Mouse (Mus musculus) 416B (cell line): ENCODE measurements around the gene Hspa5.
"Not testable (repeated sequence)": the region's sequence is repeated elsewhere in the genome, so short reads cannot be mapped to it uniquely, and the experiment has no call there.

Experiments
- DNase-seq: peaks from one replicate; pipeline ENCODE4 v3.0.0; 2011; ENCODE audit warnings: low read depth

The Hspa5 gene

GRCm38 (mm10) chr2:34770951-34771350 lies 819 bp upstream of the Hspa5 start:
- DNase-seq = no peak

- DNase-seq = peak; percentile 69
These were observed 774 bp downstream of the Hspa5 start for GRCm38 (mm10) chr2:34772252-34773235.

GRCm38 (mm10) chr2:34773673-34774072 lies 1.9 kb downstream of the Hspa5 start:
- no peak for DNase-seq

- DNase-seq = no peak
These were observed 2.7 kb downstream of the Hspa5 start for GRCm38 (mm10) chr2:34774493-34774892.

GRCm38 (mm10) chr2:34777237-34777868 lies 5.6 kb downstream of the Hspa5 start:
- DNase-seq = no peak

- DNase-seq = no peak
These were observed 11.6 kb downstream of the Hspa5 start for GRCm38 (mm10) chr2:34783064-34784020.

- DNase-seq = peak; percentile 64
These were observed 12.3 kb downstream of the Hspa5 start for GRCm38 (mm10) chr2:34784085-34784484.

GRCm38 (mm10) chr2:34790282-34790681 lies 18.5 kb downstream of the Hspa5 start:
- DNase-seq = no peak

- not testable (repeated sequence) for DNase-seq
These were observed 20.8 kb downstream of the Hspa5 start for GRCm38 (mm10) chr2:34792543-34792942.

- no peak for DNase-seq
These were observed 22.7 kb downstream of the Hspa5 start for GRCm38 (mm10) chr2:34794511-34794910.

GRCm38 (mm10) chr2:34795426-34795825 lies 23.7 kb downstream of the Hspa5 start:
- no peak for DNase-seq

GRCm38 (mm10) chr2:34799357-34800256 lies 27.8 kb downstream of the Hspa5 start, which contains the start of gene Rabepk:
Gene Rabepk, minus strand, starts transcription at chr2:34799912.
- DNase-seq = peak; percentile 95

GRCm38 (mm10) chr2:34800371-34800770 lies 28.6 kb downstream of the Hspa5 start:
- no peak for DNase-seq

GRCm38 (mm10) chr2:34801516-34802482 lies 30.0 kb downstream of the Hspa5 start:
- DNase-seq = peak; percentile 100

GRCm38 (mm10) chr2:34802565-34803245 lies 30.9 kb downstream of the Hspa5 start:
- peak; percentile 66 for DNase-seq

- no peak for DNase-seq
These were observed 32.0 kb downstream of the Hspa5 start for GRCm38 (mm10) chr2:34803746-34804145.

- no peak for DNase-seq
These were observed 32.4 kb downstream of the Hspa5 start for GRCm38 (mm10) chr2:34804172-34804571.

- DNase-seq = no peak
These were observed 33.0 kb downstream of the Hspa5 start for GRCm38 (mm10) chr2:34804815-34805214.

GRCm38 (mm10) chr2:34805364-34805950 lies 33.7 kb downstream of the Hspa5 start:
- no peak for DNase-seq
